Mouse (Mus musculus) cerebellum, adult 2 months (tissue): ENCODE measurements around the gene Rgn.

Source experiments
- CTCF ChIP-seq: fragments of 200-500 bp; IDR thresholded peaks from 2 replicates; pipeline ENCODE4 v1.5.1; 2011; ENCODE audit warnings: low read depth, mild to moderate bottlenecking, control low read depth, low read length, moderate library complexity, borderline replicate concordance; ENCODE audit not compliant: insufficient read depth
- POLR2A ChIP-seq: fragments of 200-500 bp; IDR thresholded peaks from 2 replicates; pipeline ENCODE4 v1.6.1; 2011; ENCODE audit warnings: low read length, control low read depth, borderline replicate concordance; ENCODE audit not compliant: insufficient read depth

- no peak for TF ChIP-seq CTCF
- TF ChIP-seq POLR2A = no peak
Measured at GRCm38 (mm10) chrX:20548880-20549440, 627 bp upstream of the Rgn start.
